Mouse (Mus musculus) lung, embryonic 14.5 days (tissue): ENCODE measurements around the gene Atpif1. TPM values are rescaled to one million over a fixed set of nuclear protein-coding genes. Genes with fewer than 3 reads are reported as not detected.

Experiments used
- ATAC-seq: fragments of 200-750 bp; cut with Nextera tagmentation; 2 replicates; pipeline ENCODE4 v1.8.0; 2017; ENCODE audit warnings: mild to moderate bottlenecking, moderate TSS enrichment, moderate library complexity; ENCODE audit not compliant: insufficient read depth
- DNase-seq: peaks from one replicate; pipeline ENCODE4 v3.0.0-alpha.2; 2015
- H3K27ac ChIP-seq: fragments of 300-500 bp; sonication (generic); 2 replicates; pipeline ENCODE4 v1.5.1; 2014; ENCODE audit warnings: low read depth, mild to moderate bottlenecking, moderate library complexity
- H3K27me3 ChIP-seq: fragments of 300-500 bp; sonication (generic); 2 replicates; pipeline ENCODE4 v1.6.1; 2014; ENCODE audit warnings: low read length, control low read depth; ENCODE audit not compliant: insufficient read depth
- H3K36me3 ChIP-seq: fragments of 300-500 bp; sonication (generic); 2 replicates; pipeline ENCODE4 v1.6.1; 2014; ENCODE audit warnings: control low read depth; ENCODE audit not compliant: insufficient read depth
- H3K4me1 ChIP-seq: fragments of 300-500 bp; sonication (generic); 2 replicates; pipeline ENCODE4 v1.6.1; 2014; ENCODE audit warnings: antibody characterized with exemption, control low read depth; ENCODE audit not compliant: insufficient read depth
- H3K4me2 ChIP-seq: fragments of 300-500 bp; sonication (generic); 2 replicates; pipeline ENCODE4 v1.6.1; 2014; ENCODE audit warnings: mild to moderate bottlenecking
- H3K4me3 ChIP-seq: fragments of 300-500 bp; sonication (generic); 2 replicates; pipeline ENCODE4 v1.5.1; 2014; ENCODE audit warnings: low read depth, low read length
- H3K9ac ChIP-seq: fragments of 300-500 bp; sonication (generic); 2 replicates; pipeline ENCODE4 v1.6.1; 2014
- H3K9me3 ChIP-seq: fragments of 300-500 bp; sonication (generic); 2 replicates; pipeline ENCODE4 v1.6.1; 2016; ENCODE audit warnings: low read depth, low read length, control low read depth
- CTCF ChIP-seq: IDR thresholded peaks from 2 replicates; pipeline ENCODE4 v1.5.1; 2016; ENCODE audit warnings: antibody characterized with exemption, low read depth
- WGBS: fragments of 180-500 bp; shearing (Covaris S2); extraction: QIAGEN DNeasy Blood & Tissue Kit; methylation state at CpG from one replicate; pipeline ENCODE4 v1.1.7; 2014; 5-methylcytosine and 5-hydroxymethylcytosine counted together
- polyA plus RNA-seq: library from polyadenylated mRNA; unstranded; fragments of >200 nt; fragmentation: Nextera tagmentation; extraction: Ambion mirVana; gene quantifications from 2 replicates; pipeline ENCODE4 v1.2.1, GENCODE M21; 2014

Atpif1 gene
- polyA plus RNA-seq, 1 experiment from 2014 or later = 1,179 TPM

- H3K4me3 ChIP-seq = peak overlapping the region; percentile 45
- H3K9me3 ChIP-seq = no peaks in the 10 kb centered on the region
- 3% methylated on average over 21 of the region's 21 CpGs for WGBS
- H3K36me3 ChIP-seq = no peaks in the 10 kb centered on the region
- peak overlapping the region; percentile 49 for H3K9ac ChIP-seq
- H3K4me2 ChIP-seq = peak overlapping the region; percentile 96
- H3K27me3 ChIP-seq = no peaks in the 10 kb centered on the region
- ATAC-seq = peak; percentile 12
- peak overlapping the region; percentile 93 for H3K27ac ChIP-seq
- H3K4me1 ChIP-seq = peaks cover 4% of the 10 kb centered on the region
- DNase-seq = peak; percentile 95
- peak; percentile 89 for TF ChIP-seq CTCF
Measured at GRCm38 (mm10) chr4:132514555-132515135, 18.8 kb downstream of the Atpif1 start.

- Histone ChIP-seq H3K4me3 (no peak overlapping the region), H3K9ac (no peak overlapping the region), H3K36me3 (no peaks in the 10 kb centered on the region), H3K9me3 (no peaks in the 10 kb centered on the region), H3K4me1 (peaks cover 7% of the 10 kb centered on the region), H3K4me2 (peak overlapping the region; percentile 96), H3K27ac (no peak overlapping the region), H3K27me3 (no peaks in the 10 kb centered on the region)
- DNase-seq (no peak), ATAC-seq (no peak)
- WGBS = 29% methylated on average over 14 of the region's 14 CpGs
- TF ChIP-seq CTCF = no peak
Measured at GRCm38 (mm10) chr4:132513395-132514273, 19.8 kb downstream of the Atpif1 start.

GRCm38 (mm10) chr4:132512080-132512479 lies 21.4 kb downstream of the Atpif1 start:
- no peak overlapping the region for H3K27ac ChIP-seq
- H3K4me1 ChIP-seq = peaks cover 9% of the 10 kb centered on the region
- H3K9ac ChIP-seq = no peak overlapping the region
- ATAC-seq (no peak), DNase-seq (no peak)
- no peak for TF ChIP-seq CTCF
- H3K27me3 ChIP-seq = no peaks in the 10 kb centered on the region
- no peaks in the 10 kb centered on the region for H3K36me3 ChIP-seq
- H3K4me2 ChIP-seq = no peak overlapping the region
- no peak overlapping the region for H3K4me3 ChIP-seq
- H3K9me3 ChIP-seq = no peaks in the 10 kb centered on the region
- WGBS = 57% methylated on average over 3 of the region's 3 CpGs

GRCm38 (mm10) chr4:132510352-132510798 lies 23.1 kb downstream of the Atpif1 start, which contains the start of gene Sesn2:
TSS of gene Sesn2 (minus strand) at chr4:132510501.
- DNase-seq (peak; percentile 99), ATAC-seq (peak; percentile 90)
- Histone ChIP-seq H3K4me2 (peak within 1 kb of the TSS; percentile 90), H3K4me3 (peak within 1 kb of the TSS; percentile 82), H3K9ac (peak within 1 kb of the TSS; percentile 74), H3K4me1 (peaks cover 9% of the 10 kb centered on the region), H3K27me3 (no peaks in the 10 kb centered on the region), H3K9me3 (no peaks in the 10 kb centered on the region), H3K27ac (peak within 1 kb of the TSS; percentile 91), H3K36me3 (no peaks in the 10 kb centered on the region)
- no peak for TF ChIP-seq CTCF
- under 1% methylated on average over 32 of the region's 32 CpGs for WGBS

GRCm38 (mm10) chr4:132509621-132510296 lies 23.7 kb downstream of the Atpif1 start:
- DNase-seq (peak; percentile 93), ATAC-seq (peak; percentile 85)
- H3K4me3 ChIP-seq = peak overlapping the region; percentile 82
- no peaks in the 10 kb centered on the region for H3K9me3 ChIP-seq
- TF ChIP-seq CTCF = no peak
- under 1% methylated on average over 52 of the region's 52 CpGs for WGBS
- H3K27me3 ChIP-seq = no peaks in the 10 kb centered on the region
- peak overlapping the region; percentile 74 for H3K9ac ChIP-seq
- H3K4me2 ChIP-seq = peak overlapping the region; percentile 90
- H3K27ac ChIP-seq = peak overlapping the region; percentile 91
- peaks cover 9% of the 10 kb centered on the region for H3K4me1 ChIP-seq
- no peaks in the 10 kb centered on the region for H3K36me3 ChIP-seq

GRCm38 (mm10) chr4:132507210-132507609 lies 26.2 kb downstream of the Atpif1 start:
- peaks cover 5% of the 10 kb centered on the region for H3K4me1 ChIP-seq
- no peak overlapping the region; the same call in 1 of the 2 replicates for H3K9ac ChIP-seq
- no peaks in the 10 kb centered on the region for H3K27me3 ChIP-seq
- DNase-seq (no peak), ATAC-seq (no peak)
- 45% methylated on average over 2 of the region's 2 CpGs for WGBS
- no peaks in the 10 kb centered on the region for H3K36me3 ChIP-seq
- H3K4me2 ChIP-seq = peak overlapping the region; percentile 16
- H3K27ac ChIP-seq = no peak overlapping the region
- H3K4me3 ChIP-seq = no peak overlapping the region
- no peak for TF ChIP-seq CTCF
- no peaks in the 10 kb centered on the region for H3K9me3 ChIP-seq
